8 mouse cellular contexts compared by ENCODE assay signal in genomic region chr8:84892993-84893708, GRCm38 (mm10). TPM values are rescaled to one million over a fixed set of nuclear protein-coding genes. Genes with fewer than 3 reads are reported as not detected.
DNase-seq lines count a peak whose midpoint lies in the region; ATAC-seq and TF ChIP-seq lines count a peak whose summit lies in the region.

No protein-coding gene starts in this region.

- peak overlapping the region; percentile 69 for H3K4me2 ChIP-seq in hindbrain, embryonic 16.5 days (ENCODE audit: low read length)
- peak overlapping the region; percentile 97 for H3K4me2 ChIP-seq in liver, embryonic 16.5 days (ENCODE audit: low read depth, low read length)

- H3K4me1 ChIP-seq in erythroblast, embryonic 14.5 days (ENCODE audit: control insufficient read depth): peaks cover 74% of the 10 kb centered on the region
- H3K4me1 ChIP-seq in hindbrain, embryonic 16.5 days (ENCODE audit: control insufficient read depth, insufficient read depth, low read depth, low read length): peaks cover 12% of the 10 kb centered on the region
- peaks cover 18% of the 10 kb centered on the region for H3K4me1 ChIP-seq in liver, embryonic 16.5 days (ENCODE audit: control insufficient read depth, low read depth, low read length)

- H3K9ac ChIP-seq in hindbrain, embryonic 16.5 days (ENCODE audit: low read depth, low read length): peak overlapping the region; percentile 79
- H3K9ac ChIP-seq in liver, embryonic 16.5 days (ENCODE audit: low read depth, low read length): peak overlapping the region; percentile 83

- no peak for ATAC-seq in erythroblast, adult 5-6 weeks (replicated peaks; ENCODE audit: low FRiP score, poor library complexity, severe bottlenecking)
- ATAC-seq in Patski: peak; percentile 29
- ATAC-seq in hindbrain, embryonic 16.5 days: peak; percentile 63
- peak; percentile 35 for ATAC-seq in liver, embryonic 16.5 days (ENCODE audit: low read depth)

- H3K9me3 ChIP-seq in erythroblast, embryonic 14.5 days (ENCODE audit: control insufficient read depth, low read length): no peaks in the 10 kb centered on the region
- no peaks in the 10 kb centered on the region for H3K9me3 ChIP-seq in hindbrain, embryonic 16.5 days (ENCODE audit: control insufficient read depth, low read length)
- H3K9me3 ChIP-seq in liver, embryonic 16.5 days (replicated peaks; ENCODE audit: control insufficient read depth, low read length): no peaks in the 10 kb centered on the region

- peak overlapping the region; percentile 65 for H3K27ac ChIP-seq in hindbrain, embryonic 16.5 days (ENCODE audit: low read depth, low read length)
- peak overlapping the region; percentile 74 for H3K27ac ChIP-seq in liver, embryonic 16.5 days (ENCODE audit: low read length)

- no peak for DNase-seq in Patski (ENCODE audit: low read depth, low spot score)
- no peak for DNase-seq in right cerebral cortex, postnatal 10 days (ENCODE audit: low spot score in 2 of 2)
- no peak for DNase-seq in spleen, postnatal 14 days (ENCODE audit: low spot score in 2 of 2)
- DNase-seq in layer of hippocampus, adult 9-10 months (ENCODE audit: low spot score): no peak

- 12% methylated on average over 31 of the region's 31 CpGs for WGBS in hindbrain, embryonic 16.5 days
- WGBS in liver, embryonic 16.5 days (ENCODE audit: insufficient replicate concordance): 13% methylated on average over 31 of the region's 31 CpGs

- no peaks in the 10 kb centered on the region for H3K27me3 ChIP-seq in erythroblast, embryonic 14.5 days (ENCODE audit: control insufficient read depth)
- no peaks in the 10 kb centered on the region for H3K27me3 ChIP-seq in Patski
- no peaks in the 10 kb centered on the region for H3K27me3 ChIP-seq in hindbrain, embryonic 16.5 days (replicated peaks; ENCODE audit: control insufficient read depth, insufficient read depth, low read length)
- no peaks in the 10 kb centered on the region for H3K27me3 ChIP-seq in liver, embryonic 16.5 days (ENCODE audit: control insufficient read depth, insufficient read depth, low read depth, low read length)

- peaks cover 61% of the 10 kb centered on the region for H3K36me3 ChIP-seq in erythroblast, embryonic 14.5 days (ENCODE audit: control insufficient read depth)
- H3K36me3 ChIP-seq in hindbrain, embryonic 16.5 days (ENCODE audit: control insufficient read depth, insufficient read depth, low read length): peaks cover 4% of the 10 kb centered on the region
- peaks cover 5% of the 10 kb centered on the region for H3K36me3 ChIP-seq in liver, embryonic 16.5 days (ENCODE audit: control insufficient read depth, insufficient read depth)

- POLR2A ChIA-PET in Patski (lab: Charles Lee): interaction anchor here (0.8 to 1.5 kb wide), 5 partner anchors 10 to 45 kb away, joined by 3 to 4 read pairs (median 3); no protein-coding TSS in a partner anchor

- H3K4me3 ChIP-seq in erythroblast, embryonic 14.5 days (replicated peaks): peak overlapping the region; percentile 99
- H3K4me3 ChIP-seq in hindbrain, embryonic 16.5 days (ENCODE audit: low read length): peak overlapping the region; percentile 73
- peak overlapping the region; percentile 86 for H3K4me3 ChIP-seq in liver, embryonic 16.5 days (ENCODE audit: low read depth, low read length)

- in situ Hi-C loops in Patski (cut with MboI; ENCODE audit: low pct_unique_long_range_greater_than_20kb): no loop called here

- CTCF ChIA-PET in Patski (lab: Charles Lee): interaction anchor here (0.8 to 2.7 kb wide), 6 partner anchors 7 to 48 kb away, joined by 3 to 22 read pairs (median 4); partner anchors contain the start of gene Dnase2a

- TF ChIP-seq CTCF in Patski (IDR thresholded peaks at IDR 0.05): no peak

RNA-seq across cellular contexts. Expression of gene Gcdh, which starts 0.6 kb away (rescaled TPM):
- polyA plus RNA-seq in erythroblast, embryonic 14.5 days (2012): 15.0 and 18.3 TPM in 2 replicates
- 7.9 and 14.6 TPM in 2 replicates for total RNA-seq in erythroblast, adult 5-6 weeks (2015; ENCODE audit: low replicate concordance)
- total RNA-seq in erythroblast, adult 5-6 weeks (2017; ENCODE audit: low replicate concordance): 13.4 and 17.6 TPM in 2 replicates
- polyA plus RNA-seq in Patski (2021): 55.5 TPM
- polyA plus RNA-seq in hindbrain, embryonic 16.5 days (2015; fragmentation: Nextera tagmentation; extraction: Ambion mirVana): 41.4 and 42.8 TPM in 2 replicates
- 65.7 and 73.0 TPM in 2 replicates for polyA plus RNA-seq in liver, embryonic 16.5 days (2015; fragmentation: Nextera tagmentation; extraction: Ambion mirVana)

RNA-seq across cellular contexts. Expression of gene Klf1, which starts 8.6 kb away (rescaled TPM):
- polyA plus RNA-seq in erythroblast, embryonic 14.5 days (2012): 358 and 362 TPM in 2 replicates
- total RNA-seq in erythroblast, adult 5-6 weeks (2015; ENCODE audit: low replicate concordance): 58.9 and 59.8 TPM in 2 replicates
- total RNA-seq in erythroblast, adult 5-6 weeks (2017; ENCODE audit: low replicate concordance): 85.0 and 116 TPM in 2 replicates
- 0.28 TPM for polyA plus RNA-seq in Patski (2021)
- polyA plus RNA-seq in hindbrain, embryonic 16.5 days (2015; fragmentation: Nextera tagmentation; extraction: Ambion mirVana): 0.39 and 0.56 TPM in 2 replicates
- polyA plus RNA-seq in liver, embryonic 16.5 days (2015; fragmentation: Nextera tagmentation; extraction: Ambion mirVana): 394 and 409 TPM in 2 replicates

RNA-seq across cellular contexts. Expression of gene Dnase2a, which starts 15.2 kb away (rescaled TPM):
- 4.8 and 7.7 TPM in 2 replicates for polyA plus RNA-seq in erythroblast, embryonic 14.5 days (2012)
- total RNA-seq in erythroblast, adult 5-6 weeks (2015; ENCODE audit: low replicate concordance): 31.9 and 44.9 TPM in 2 replicates
- 85.2 and 99.8 TPM in 2 replicates for total RNA-seq in erythroblast, adult 5-6 weeks (2017; ENCODE audit: low replicate concordance)
- 25.9 TPM for polyA plus RNA-seq in Patski (2021)
- 6.4 and 7.0 TPM in 2 replicates for polyA plus RNA-seq in hindbrain, embryonic 16.5 days (2015; fragmentation: Nextera tagmentation; extraction: Ambion mirVana)
- 12.5 and 13.6 TPM in 2 replicates for polyA plus RNA-seq in liver, embryonic 16.5 days (2015; fragmentation: Nextera tagmentation; extraction: Ambion mirVana)

RNA-seq across cellular contexts. Expression of gene Syce2, which starts 21.2 kb away (rescaled TPM):
- polyA plus RNA-seq in erythroblast, embryonic 14.5 days (2012): 15.0 TPM in 2 replicates
- total RNA-seq in erythroblast, adult 5-6 weeks (2015; ENCODE audit: low replicate concordance): 54.3 and 54.8 TPM in 2 replicates
- total RNA-seq in erythroblast, adult 5-6 weeks (2017; ENCODE audit: low replicate concordance): 10.6 and 24.4 TPM in 2 replicates
- polyA plus RNA-seq in Patski (2021): 6.0 TPM
- polyA plus RNA-seq in hindbrain, embryonic 16.5 days (2015; fragmentation: Nextera tagmentation; extraction: Ambion mirVana): 38.1 and 46.6 TPM in 2 replicates
- 41.2 and 47.8 TPM in 2 replicates for polyA plus RNA-seq in liver, embryonic 16.5 days (2015; fragmentation: Nextera tagmentation; extraction: Ambion mirVana)

RNA-seq across cellular contexts. Expression of gene Farsa, which starts 36.4 kb away (rescaled TPM):
- polyA plus RNA-seq in erythroblast, embryonic 14.5 days (2012): 9.0 and 9.3 TPM in 2 replicates
- 6.0 and 9.6 TPM in 2 replicates for total RNA-seq in erythroblast, adult 5-6 weeks (2015; ENCODE audit: low replicate concordance)
- total RNA-seq in erythroblast, adult 5-6 weeks (2017; ENCODE audit: low replicate concordance): 25.0 and 28.8 TPM in 2 replicates
- 79.6 TPM for polyA plus RNA-seq in Patski (2021)
- 112 and 114 TPM in 2 replicates for polyA plus RNA-seq in hindbrain, embryonic 16.5 days (2015; fragmentation: Nextera tagmentation; extraction: Ambion mirVana)
- 52.7 and 53.1 TPM in 2 replicates for polyA plus RNA-seq in liver, embryonic 16.5 days (2015; fragmentation: Nextera tagmentation; extraction: Ambion mirVana)

Comparison
In these comparisons a context has a peak if more than half of its experiments do, and no peak if none do; other contexts are left out.
1. RNA of gene Klf1, which starts 8.6 kb away (polyA plus RNA-seq): 394 to 409 TPM in liver, embryonic 16.5 days and 358 to 362 TPM in erythroblast, embryonic 14.5 days; 0.39 to 0.56 TPM in hindbrain, embryonic 16.5 days and 0.28 TPM in Patski (single experiment); every median in the first group is over 100 times any median in the second.
2. Peak in every context shown above with its lines, with median percentiles within 50 percentile points of each other: H3K4me3 ChIP-seq.